Mouse (Mus musculus): ENCODE data around the gene Tenm4. TPM values are rescaled to one million over a fixed set of nuclear protein-coding genes. Genes with fewer than 3 reads are reported as not detected.

The Tenm4 gene
- polyA plus RNA-seq, 1 experiment from 2014 or later: 7.3 TPM

DNA sequence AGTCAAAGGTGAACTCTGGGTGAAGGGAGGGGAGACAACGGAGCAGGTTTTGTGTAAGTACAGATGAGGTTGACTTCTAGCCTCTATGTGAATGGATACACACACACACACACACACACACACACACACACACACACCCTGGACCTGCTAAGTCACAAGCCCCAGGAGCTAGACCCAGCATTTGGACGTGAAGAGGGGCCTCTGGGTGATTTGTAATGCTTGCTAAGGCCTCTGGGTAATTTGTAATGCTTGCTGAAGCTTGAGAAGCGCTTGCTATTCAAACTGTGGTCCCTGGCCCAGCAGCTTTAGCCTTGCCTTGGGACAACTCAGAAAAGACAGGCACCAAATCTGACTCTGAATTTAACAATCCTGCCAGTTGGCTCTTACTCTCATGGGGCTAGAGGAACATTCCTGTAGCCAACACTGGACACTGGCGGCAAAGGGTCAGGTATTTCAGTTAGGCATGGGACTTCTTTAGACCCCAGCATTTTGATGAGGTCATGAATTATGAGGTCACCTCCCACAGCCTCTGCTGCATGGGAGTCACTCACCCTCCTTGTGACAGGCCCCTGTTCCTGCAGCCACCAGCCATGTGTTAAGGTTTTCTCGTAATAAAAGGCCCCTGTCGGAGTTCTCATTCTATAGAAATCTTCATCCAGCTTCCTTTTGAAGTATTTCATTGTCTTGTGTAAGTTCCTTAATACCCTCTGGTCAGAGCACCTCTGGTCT is 237.3 kb downstream of the Tenm4 start:
- no peaks in the 10 kb centered on the region for H3K27me3 ChIP-seq (replicated peaks; ENCODE audit: control insufficient read depth, insufficient read depth, low read length)
- no peak for ATAC-seq (replicated peaks; ENCODE audit: low FRiP score)
- no peak overlapping the region for H3K9ac ChIP-seq (ENCODE audit: low read depth, low read length)
- 72% methylated on average over 6 of the region's 6 CpGs for WGBS
- H3K4me3 ChIP-seq (ENCODE audit: low read depth, low read length): no peak overlapping the region
- no peaks in the 10 kb centered on the region for H3K4me1 ChIP-seq (replicated peaks; ENCODE audit: control insufficient read depth, insufficient read depth, low read length)
- no peaks in the 10 kb centered on the region for H3K9me3 ChIP-seq (ENCODE audit: control insufficient read depth, low read length)
- no peak overlapping the region for H3K4me2 ChIP-seq
- no peak for DNase-seq (ENCODE audit: low spot score)
- H3K36me3 ChIP-seq (ENCODE audit: control insufficient read depth, insufficient read depth, low read length): no peaks in the 10 kb centered on the region
- H3K27ac ChIP-seq (ENCODE audit: low read depth, low read length): no peak overlapping the region

DNA sequence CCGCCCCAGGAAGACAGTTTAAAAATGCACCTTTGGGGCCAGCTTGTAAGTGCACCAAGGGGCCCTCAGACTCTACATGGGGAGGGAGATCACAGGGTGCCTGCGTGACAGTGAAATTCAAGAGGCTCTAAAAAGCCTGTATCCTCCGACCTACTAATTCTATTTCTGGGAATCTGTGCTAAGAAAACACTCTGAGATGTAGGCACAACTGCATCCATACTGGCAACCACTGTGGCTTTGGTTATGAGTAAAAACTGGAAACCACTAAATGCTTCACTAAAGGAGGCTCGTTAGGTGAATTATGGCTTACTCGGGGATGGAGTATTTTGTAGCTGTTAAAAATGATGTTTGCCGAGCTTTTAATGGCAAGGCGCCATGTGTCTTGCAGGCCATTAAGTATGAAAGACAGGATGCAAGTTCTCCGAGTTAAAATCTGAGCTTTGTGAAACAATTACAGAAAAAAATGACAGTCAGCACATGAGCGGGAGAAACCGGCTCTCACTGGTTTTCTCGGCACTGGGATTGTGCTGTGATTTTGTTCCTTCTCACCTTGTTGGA is 238.4 kb downstream of the Tenm4 start:
- Histone ChIP-seq H3K4me3 (ENCODE audit: low read depth, low read length) (no peak overlapping the region), H3K4me2 (no peak overlapping the region), H3K9ac (ENCODE audit: low read depth, low read length) (no peak overlapping the region), H3K27ac (ENCODE audit: low read depth, low read length) (no peak overlapping the region), H3K4me1 (replicated peaks; ENCODE audit: control insufficient read depth, insufficient read depth, low read length) (no peaks in the 10 kb centered on the region), H3K36me3 (ENCODE audit: control insufficient read depth, insufficient read depth, low read length) (no peaks in the 10 kb centered on the region), H3K9me3 (ENCODE audit: control insufficient read depth, low read length) (no peaks in the 10 kb centered on the region), H3K27me3 (replicated peaks; ENCODE audit: control insufficient read depth, insufficient read depth, low read length) (no peaks in the 10 kb centered on the region)
- ATAC-seq (replicated peaks; ENCODE audit: low FRiP score): no peak
- no peak for DNase-seq (ENCODE audit: low spot score)
- WGBS: 79% methylated on average over 11 of the region's 11 CpGs

DNA sequence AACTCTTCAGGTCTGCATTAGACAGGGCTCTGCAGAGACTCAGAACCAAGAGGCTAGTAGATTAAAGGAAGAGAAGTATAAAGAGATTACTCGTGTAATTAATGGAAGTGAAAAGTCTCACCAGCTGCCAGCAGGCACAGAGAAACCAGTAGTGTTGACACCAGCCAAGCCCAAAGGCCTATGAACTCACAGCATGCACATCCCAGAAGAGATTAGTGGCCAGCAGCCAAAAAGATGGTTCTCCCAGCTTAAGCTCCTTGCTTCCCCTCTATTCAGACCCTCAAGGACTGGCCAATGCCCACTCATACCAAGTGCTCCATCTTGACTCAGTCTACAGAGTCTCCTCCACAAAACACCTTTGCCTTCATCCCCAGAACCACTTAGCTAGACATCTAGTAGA is 242.8 kb downstream of the Tenm4 start:
- Histone ChIP-seq H3K4me3 (ENCODE audit: low read depth, low read length) (no peak overlapping the region), H3K9me3 (ENCODE audit: control insufficient read depth, low read length) (no peaks in the 10 kb centered on the region), H3K4me1 (replicated peaks; ENCODE audit: control insufficient read depth, insufficient read depth, low read length) (no peaks in the 10 kb centered on the region), H3K27me3 (replicated peaks; ENCODE audit: control insufficient read depth, insufficient read depth, low read length) (no peaks in the 10 kb centered on the region), H3K4me2 (no peak overlapping the region), H3K27ac (ENCODE audit: low read depth, low read length) (no peak overlapping the region), H3K9ac (ENCODE audit: low read depth, low read length) (no peak overlapping the region), H3K36me3 (ENCODE audit: control insufficient read depth, insufficient read depth, low read length) (no peaks in the 10 kb centered on the region)
- 67% methylated on average over 1 of the region's 1 CpGs for WGBS
- ATAC-seq (replicated peaks; ENCODE audit: low FRiP score) (no peak), DNase-seq (ENCODE audit: low spot score) (no peak)

DNA sequence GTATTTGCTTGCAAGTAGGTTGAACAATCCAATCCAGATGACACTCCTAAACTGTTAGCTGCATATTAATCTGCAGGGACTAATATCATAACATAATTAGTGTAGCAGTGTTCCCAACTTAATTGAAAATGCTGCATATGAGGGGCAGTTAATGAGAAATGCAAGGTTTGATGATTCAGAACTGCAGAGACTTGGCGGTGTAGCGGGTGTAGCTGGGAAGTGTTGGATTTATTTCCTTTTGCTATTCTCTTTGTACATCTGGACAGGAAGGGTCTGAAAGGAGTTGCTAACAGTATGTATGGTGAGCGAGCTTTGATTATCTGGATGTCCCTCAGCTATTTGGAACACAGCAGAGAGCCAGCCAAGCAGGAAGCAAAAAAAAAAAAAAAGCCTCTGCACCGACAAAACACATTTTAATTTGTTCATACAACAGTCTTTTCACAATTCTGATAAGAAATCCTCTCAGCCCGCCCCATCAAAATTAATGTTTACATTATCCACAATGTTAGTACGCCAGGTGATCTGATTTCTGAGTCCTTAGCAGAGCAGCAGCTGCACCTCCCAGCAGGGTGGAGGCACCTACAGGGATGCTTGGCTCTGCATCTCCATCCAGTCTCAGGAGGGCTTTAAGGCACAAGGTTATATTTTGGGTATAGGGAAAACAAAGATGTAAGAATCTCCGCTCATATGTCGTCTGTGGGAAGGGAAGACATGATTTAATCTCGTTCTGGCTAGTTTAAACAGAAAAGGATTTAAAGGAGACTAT is 243.4 kb downstream of the Tenm4 start:
- H3K27ac ChIP-seq (ENCODE audit: low read depth, low read length): no peak overlapping the region
- DNase-seq (ENCODE audit: low spot score): no peak
- H3K9ac ChIP-seq (ENCODE audit: low read depth, low read length): no peak overlapping the region
- H3K4me2 ChIP-seq: no peak overlapping the region
- H3K36me3 ChIP-seq (ENCODE audit: control insufficient read depth, insufficient read depth, low read length): no peaks in the 10 kb centered on the region
- H3K27me3 ChIP-seq (replicated peaks; ENCODE audit: control insufficient read depth, insufficient read depth, low read length): no peaks in the 10 kb centered on the region
- 66% methylated on average over 9 of the region's 9 CpGs for WGBS
- no peak overlapping the region for H3K4me3 ChIP-seq (ENCODE audit: low read depth, low read length)
- ATAC-seq (replicated peaks; ENCODE audit: low FRiP score): no peak
- no peaks in the 10 kb centered on the region for H3K9me3 ChIP-seq (ENCODE audit: control insufficient read depth, low read length)
- no peaks in the 10 kb centered on the region for H3K4me1 ChIP-seq (replicated peaks; ENCODE audit: control insufficient read depth, insufficient read depth, low read length)

DNA sequence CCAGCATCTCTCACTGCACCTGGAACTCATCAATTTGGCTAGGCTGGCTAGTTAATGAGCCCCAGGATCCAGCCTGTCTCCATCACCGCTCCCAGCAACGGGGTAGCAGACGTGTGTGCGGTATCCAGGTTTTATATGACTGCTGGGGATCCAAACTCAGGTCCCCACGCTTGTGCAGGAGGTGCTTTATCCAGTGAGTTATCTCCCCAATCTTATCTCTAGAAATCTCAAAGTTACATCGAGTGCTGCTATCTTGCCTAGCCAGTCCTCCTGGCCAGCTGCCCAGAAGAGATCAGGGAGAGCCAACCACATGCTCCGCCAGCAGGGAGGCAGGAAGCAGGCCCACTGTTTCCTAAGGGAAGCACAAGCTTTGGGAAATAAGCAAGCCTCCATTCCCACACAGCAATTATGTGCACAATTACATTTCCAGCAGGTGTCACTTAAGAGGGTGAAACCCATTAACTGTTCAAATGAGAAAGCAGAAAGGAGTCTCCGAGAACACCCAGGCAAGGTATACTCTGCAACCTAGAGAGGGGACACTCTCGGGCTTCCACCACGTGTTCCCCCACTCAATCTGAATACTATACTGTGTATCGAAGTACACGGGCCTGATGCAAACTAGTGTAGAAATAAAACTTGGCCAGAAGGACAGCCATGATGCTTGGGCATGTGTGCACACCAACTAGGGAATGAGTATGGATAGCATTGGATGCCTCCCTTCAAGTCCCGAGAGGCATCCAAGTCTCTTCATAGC is 246.4 kb downstream of the Tenm4 start:
- Histone ChIP-seq H3K9ac (ENCODE audit: low read depth, low read length) (no peak overlapping the region), H3K4me3 (ENCODE audit: low read depth, low read length) (no peak overlapping the region), H3K4me2 (no peak overlapping the region), H3K27ac (ENCODE audit: low read depth, low read length) (no peak overlapping the region), H3K36me3 (ENCODE audit: control insufficient read depth, insufficient read depth, low read length) (no peaks in the 10 kb centered on the region), H3K9me3 (ENCODE audit: control insufficient read depth, low read length) (no peaks in the 10 kb centered on the region), H3K4me1 (replicated peaks; ENCODE audit: control insufficient read depth, insufficient read depth, low read length) (no peaks in the 10 kb centered on the region), H3K27me3 (replicated peaks; ENCODE audit: control insufficient read depth, insufficient read depth, low read length) (no peaks in the 10 kb centered on the region)
- DNase-seq (ENCODE audit: low spot score) (no peak), ATAC-seq (replicated peaks; ENCODE audit: low FRiP score) (no peak)
- 77% methylated on average over 13 of the region's 13 CpGs for WGBS

DNA sequence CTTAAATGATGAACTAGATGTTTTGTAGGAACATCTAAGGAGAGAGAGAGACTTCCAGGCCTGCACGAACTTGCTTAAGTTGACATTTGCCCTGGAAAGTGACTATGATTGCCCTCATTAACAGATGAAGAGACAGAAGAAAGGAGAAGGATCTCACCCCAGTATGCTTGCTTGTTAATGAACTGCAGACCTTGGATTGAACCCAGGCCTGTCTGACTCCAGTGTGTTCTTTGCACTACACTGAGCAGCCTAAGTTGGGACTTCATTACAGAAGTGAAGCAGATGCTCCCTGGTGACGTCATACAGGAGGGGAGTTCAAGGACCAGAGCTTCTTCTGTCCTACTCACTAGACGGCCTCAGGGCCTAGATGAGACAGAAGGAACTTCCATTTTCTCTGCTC is 247.1 kb downstream of the Tenm4 start:
- no peaks in the 10 kb centered on the region for H3K36me3 ChIP-seq (ENCODE audit: control insufficient read depth, insufficient read depth, low read length)
- no peaks in the 10 kb centered on the region for H3K27me3 ChIP-seq (replicated peaks; ENCODE audit: control insufficient read depth, insufficient read depth, low read length)
- ATAC-seq (replicated peaks; ENCODE audit: low FRiP score): no peak

DNA sequence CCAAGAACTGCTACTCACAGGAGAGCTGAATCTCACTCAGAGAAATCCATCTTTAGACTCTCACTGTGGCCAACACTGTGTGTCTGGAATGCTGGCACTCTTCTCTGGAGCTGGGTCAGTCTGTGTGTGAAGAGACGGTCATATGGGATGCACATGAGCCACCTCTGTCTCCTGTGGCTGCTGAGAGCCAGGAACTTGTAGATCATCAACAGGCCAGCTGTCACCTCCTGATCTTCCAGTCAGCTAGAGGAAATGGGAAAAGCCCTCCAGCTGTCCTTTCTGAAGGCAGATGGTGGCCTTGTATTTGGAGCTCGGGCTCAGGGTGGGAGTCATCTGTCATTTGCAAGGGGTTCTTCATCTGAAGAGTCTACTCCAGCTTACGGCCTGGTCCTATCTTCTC is 249.0 kb downstream of the Tenm4 start:
- no peaks in the 10 kb centered on the region for H3K27me3 ChIP-seq (replicated peaks; ENCODE audit: control insufficient read depth, insufficient read depth, low read length)
- no peak for DNase-seq (ENCODE audit: low spot score)

More for the DNA sequence above, 247.1 kb downstream of the Tenm4 start:
- Histone ChIP-seq H3K4me1 (replicated peaks; ENCODE audit: control insufficient read depth, insufficient read depth, low read length) (no peaks in the 10 kb centered on the region), H3K4me3 (ENCODE audit: low read depth, low read length) (no peak overlapping the region), H3K27ac (ENCODE audit: low read depth, low read length) (no peak overlapping the region), H3K9ac (ENCODE audit: low read depth, low read length) (no peak overlapping the region), H3K9me3 (ENCODE audit: control insufficient read depth, low read length) (no peaks in the 10 kb centered on the region), H3K4me2 (no peak overlapping the region)
- DNase-seq (ENCODE audit: low spot score): no peak
- WGBS: 71% methylated on average over 3 of the region's 3 CpGs

DNA sequence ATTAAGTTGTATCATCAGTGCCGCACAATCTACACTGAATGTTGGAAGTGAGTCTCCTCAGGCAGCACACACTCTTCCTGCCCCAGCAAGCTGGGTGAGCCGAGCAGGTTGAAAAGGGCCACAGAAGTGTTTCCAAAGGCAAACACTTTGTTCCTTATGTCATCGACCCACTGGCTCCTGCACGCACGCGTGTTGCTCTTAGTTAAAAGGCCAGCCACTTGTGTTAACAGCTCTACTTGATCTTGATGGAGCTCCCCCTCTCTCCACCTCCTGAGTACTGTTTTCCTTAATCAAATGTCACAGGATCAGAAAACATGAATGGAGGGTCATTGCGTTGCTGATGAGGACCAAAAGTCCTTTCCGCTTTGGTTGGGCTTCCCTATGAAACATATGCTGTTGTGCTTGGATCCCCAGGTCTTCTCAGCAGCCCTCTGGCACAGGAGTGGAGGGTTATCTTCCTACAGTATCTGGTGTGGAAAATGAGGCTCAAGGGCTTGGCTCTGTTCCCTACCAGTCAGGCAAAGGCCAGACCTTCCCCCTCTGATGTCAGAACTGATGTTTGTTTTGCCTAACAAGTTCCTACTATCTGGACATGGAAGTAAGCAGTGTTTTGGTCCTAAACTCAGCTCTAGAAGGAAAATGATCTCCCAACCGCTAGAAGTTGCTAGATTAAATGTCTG is 250.0 kb downstream of the Tenm4 start:
- no peak overlapping the region for H3K27ac ChIP-seq (ENCODE audit: low read depth, low read length)
- no peak for ATAC-seq (replicated peaks; ENCODE audit: low FRiP score)
- H3K4me2 ChIP-seq: no peak overlapping the region

More for the DNA sequence above, 249.0 kb downstream of the Tenm4 start:
- 63% methylated on average over 3 of the region's 3 CpGs for WGBS
- H3K4me2 ChIP-seq: no peak overlapping the region
- ATAC-seq (replicated peaks; ENCODE audit: low FRiP score): no peak
- no peaks in the 10 kb centered on the region for H3K9me3 ChIP-seq (ENCODE audit: control insufficient read depth, low read length)
- H3K36me3 ChIP-seq (ENCODE audit: control insufficient read depth, insufficient read depth, low read length): no peaks in the 10 kb centered on the region
- H3K4me1 ChIP-seq (replicated peaks; ENCODE audit: control insufficient read depth, insufficient read depth, low read length): no peaks in the 10 kb centered on the region
- no peak overlapping the region for H3K9ac ChIP-seq (ENCODE audit: low read depth, low read length)
- H3K4me3 ChIP-seq (ENCODE audit: low read depth, low read length): no peak overlapping the region
- no peak overlapping the region for H3K27ac ChIP-seq (ENCODE audit: low read depth, low read length)

More for the DNA sequence above, 250.0 kb downstream of the Tenm4 start:
- H3K9me3 ChIP-seq (ENCODE audit: control insufficient read depth, low read length): no peaks in the 10 kb centered on the region
- no peaks in the 10 kb centered on the region for H3K36me3 ChIP-seq (ENCODE audit: control insufficient read depth, insufficient read depth, low read length)
- no peaks in the 10 kb centered on the region for H3K4me1 ChIP-seq (replicated peaks; ENCODE audit: control insufficient read depth, insufficient read depth, low read length)
- H3K9ac ChIP-seq (ENCODE audit: low read depth, low read length): no peak overlapping the region
- DNase-seq (ENCODE audit: low spot score): no peak
- WGBS: 80% methylated on average over 9 of the region's 9 CpGs
- no peaks in the 10 kb centered on the region for H3K27me3 ChIP-seq (replicated peaks; ENCODE audit: control insufficient read depth, insufficient read depth, low read length)
- no peak overlapping the region for H3K4me3 ChIP-seq (ENCODE audit: low read depth, low read length)

All from liver, embryonic 11.5 days (tissue).